Mouse (Mus musculus) embryo, embryonic 11 days (tissue): ENCODE results near the gene Gstp3.

Source experiments
- DNase-seq: peaks from one replicate; pipeline ENCODE4 v3.0.0-alpha.2; 2015

Gene Gstp3

GRCm38 (mm10) chr19:4033742-4034141, 25.6 kb downstream of the Gstp3 start:
- no peak for DNase-seq

GRCm38 (mm10) chr19:4033298-4033697, 26.1 kb downstream of the Gstp3 start:
- no peak for DNase-seq

- no peak for DNase-seq
These were observed 26.7 kb downstream of the Gstp3 start for GRCm38 (mm10) chr19:4032668-4033067.

- DNase-seq, result no peak
These were observed 31.8 kb downstream of the Gstp3 start for GRCm38 (mm10) chr19:4027576-4027975.

- no peak for DNase-seq
These were observed 36.2 kb downstream of the Gstp3 start for GRCm38 (mm10) chr19:4023185-4023584.

- DNase-seq, result peak; percentile 86
These were observed 40.4 kb downstream of the Gstp3 start for GRCm38 (mm10) chr19:4018743-4019583.

- DNase-seq, result no peak
These were observed 41.3 kb downstream of the Gstp3 start for GRCm38 (mm10) chr19:4017921-4018587.

- no peak for DNase-seq
These were observed 43.7 kb downstream of the Gstp3 start for GRCm38 (mm10) chr19:4015635-4016034.

- no peak for DNase-seq
These were observed 44.6 kb downstream of the Gstp3 start for GRCm38 (mm10) chr19:4014802-4015201.

- DNase-seq, result peak; percentile 9
These were observed 46.3 kb downstream of the Gstp3 start for GRCm38 (mm10) chr19:4013066-4013465.

GRCm38 (mm10) chr19:4012432-4013022, 46.8 kb downstream of the Gstp3 start, which contains the start of gene Ndufv1:
Gene Ndufv1, minus strand, starts transcription at chr19:4012806.
- DNase-seq, result peak; percentile 99

GRCm38 (mm10) chr19:4011086-4011485, 48.3 kb downstream of the Gstp3 start:
- no peak for DNase-seq
